Mouse (Mus musculus): Measurements from ENCODE around the gene Lrrc23.
"Not testable (repeated sequence)": the region's sequence is repeated elsewhere in the genome, so short reads cannot be mapped to it uniquely, and the experiment has no call there.

Gene Lrrc23

GRCm38 (mm10) chr6:124807366-124807765, 27.8 kb upstream of the Lrrc23 start:
- no peak for DNase-seq

GRCm38 (mm10) chr6:124806446-124807140, 27.1 kb upstream of the Lrrc23 start:
- DNase-seq = no peak

GRCm38 (mm10) chr6:124805341-124806321, 26.1 kb upstream of the Lrrc23 start:
- peak; percentile 95 for DNase-seq

- no peak for DNase-seq
Observed at GRCm38 (mm10) chr6:124804341-124804740, 24.8 kb upstream of the Lrrc23 start.

GRCm38 (mm10) chr6:124803691-124804090, 24.2 kb upstream of the Lrrc23 start:
- not testable (repeated sequence) for DNase-seq

- no peak for DNase-seq
Observed at GRCm38 (mm10) chr6:124803061-124803460, 23.5 kb upstream of the Lrrc23 start.

GRCm38 (mm10) chr6:124802400-124802799, 22.9 kb upstream of the Lrrc23 start:
- DNase-seq = not testable (repeated sequence)

GRCm38 (mm10) chr6:124796200-124796599, 16.7 kb upstream of the Lrrc23 start:
- DNase-seq = no peak

GRCm38 (mm10) chr6:124795781-124796180, 16.3 kb upstream of the Lrrc23 start:
- no peak for DNase-seq

GRCm38 (mm10) chr6:124791911-124792310, 12.4 kb upstream of the Lrrc23 start:
- DNase-seq = no peak

GRCm38 (mm10) chr6:124790121-124790520, 10.6 kb upstream of the Lrrc23 start:
- DNase-seq = no peak

- DNase-seq = no peak
Observed at GRCm38 (mm10) chr6:124789519-124789918, 10.0 kb upstream of the Lrrc23 start.

GRCm38 (mm10) chr6:124787722-124788121, 8.2 kb upstream of the Lrrc23 start:
- no peak for DNase-seq

- DNase-seq = no peak
Observed at GRCm38 (mm10) chr6:124786756-124787420, 7.4 kb upstream of the Lrrc23 start.

- no peak for DNase-seq
Observed at GRCm38 (mm10) chr6:124782436-124782835, 2.9 kb upstream of the Lrrc23 start.

GRCm38 (mm10) chr6:124780917-124781316, 1.4 kb upstream of the Lrrc23 start:
- no peak for DNase-seq

- DNase-seq = no peak
Observed at GRCm38 (mm10) chr6:124779984-124780416, 473 bp upstream of the Lrrc23 start.

GRCm38 (mm10) chr6:124770511-124770910, 9.0 kb downstream of the Lrrc23 start:
- DNase-seq = no peak

- DNase-seq = no peak
Observed at GRCm38 (mm10) chr6:124770013-124770412, 9.5 kb downstream of the Lrrc23 start.

- peak; percentile 82 for DNase-seq
Observed at GRCm38 (mm10) chr6:124769101-124769765, 10.3 kb downstream of the Lrrc23 start, which contains the start of gene Eno2. Gene Eno2 (minus strand): TSS chr6:124769673.

GRCm38 (mm10) chr6:124768704-124769044, 10.9 kb downstream of the Lrrc23 start:
- no peak for DNase-seq

- no peak for DNase-seq
Observed at GRCm38 (mm10) chr6:124767920-124768703, 11.4 kb downstream of the Lrrc23 start.
